Mouse (Mus musculus): ENCODE measurements at regions not wholly inside any gene's neighbourhood (a gene's known extent, or its start where the extent isn't known, plus 50 kb on each side); places are given as distances from the start of the nearest gene placed in this dataset.

GRCm38 (mm10) chr2:166228356-166228755, 72.9 kb upstream of the Sulf2 start:
- 67% methylated on average over 6 of the region's 6 CpGs for WGBS
- no peaks in the 10 kb centered on the region for H3K36me3 ChIP-seq (ENCODE audit: control insufficient read depth, insufficient read depth, low read length)
- H3K27me3 ChIP-seq (ENCODE audit: control insufficient read depth, insufficient read depth, low read length) = no peaks in the 10 kb centered on the region
- no peaks in the 10 kb centered on the region for H3K4me1 ChIP-seq (ENCODE audit: control insufficient read depth, insufficient read depth, low read length)
- no peaks in the 10 kb centered on the region for H3K79me2 ChIP-seq (replicated peaks; ENCODE audit: control insufficient read depth, insufficient read depth, low read length)
- TF ChIP-seq EP300 (IDR thresholded peaks at IDR 0.05; ENCODE audit: insufficient read depth, low read depth, low read length) (no peak), POLR2A (IDR thresholded peaks at IDR 0.05; ENCODE audit: insufficient read depth, low read depth, low read length) (no peak), CTCF (IDR thresholded peaks at IDR 0.05) (no peak)
- DNase-seq = no peak
- no peak overlapping the region for H3K4me3 ChIP-seq
- H3K27ac ChIP-seq = no peak overlapping the region
- H3K9ac ChIP-seq (ENCODE audit: low read depth, low read length) = no peak overlapping the region
- intact Hi-C loops (cut with DNase I) = no loop called here

- H3K9ac ChIP-seq (ENCODE audit: low read depth, low read length) = no peak overlapping the region
- H3K36me3 ChIP-seq (ENCODE audit: control insufficient read depth, insufficient read depth, low read length) = no peaks in the 10 kb centered on the region
- TF ChIP-seq CTCF (IDR thresholded peaks at IDR 0.05) (no peak), POLR2A (IDR thresholded peaks at IDR 0.05; ENCODE audit: insufficient read depth, low read depth, low read length) (no peak)
- DNase-seq = no peak
- H3K79me2 ChIP-seq (replicated peaks; ENCODE audit: control insufficient read depth, insufficient read depth, low read length) = no peaks in the 10 kb centered on the region
- 62% methylated on average over 5 of the region's 5 CpGs for WGBS
- no peak overlapping the region for H3K4me3 ChIP-seq
- H3K27ac ChIP-seq = no peak overlapping the region
- H3K4me1 ChIP-seq (ENCODE audit: control insufficient read depth, insufficient read depth, low read length) = no peaks in the 10 kb centered on the region
- intact Hi-C loops (cut with DNase I) = no loop called here
- no peaks in the 10 kb centered on the region for H3K27me3 ChIP-seq (ENCODE audit: control insufficient read depth, insufficient read depth, low read length)
These were observed 72.0 kb upstream of the Sulf2 start for GRCm38 (mm10) chr2:166227496-166227895.

- H3K9ac ChIP-seq (ENCODE audit: low read depth, low read length) = no peak overlapping the region
- TF ChIP-seq POLR2A (IDR thresholded peaks at IDR 0.05; ENCODE audit: insufficient read depth, low read depth, low read length) (no peak), CTCF (IDR thresholded peaks at IDR 0.05) (no peak), EP300 (IDR thresholded peaks at IDR 0.05; ENCODE audit: insufficient read depth, low read depth, low read length) (no peak)
- WGBS = 62% methylated on average over 3 of the region's 3 CpGs
These were observed 71.5 kb upstream of the Sulf2 start for GRCm38 (mm10) chr2:166226929-166227328.

GRCm38 (mm10) chr2:166226331-166226730, 70.9 kb upstream of the Sulf2 start:
- Histone ChIP-seq H3K9ac (ENCODE audit: low read depth, low read length) (no peak overlapping the region), H3K27ac (no peak overlapping the region), H3K4me1 (ENCODE audit: control insufficient read depth, insufficient read depth, low read length) (no peaks in the 10 kb centered on the region), H3K27me3 (ENCODE audit: control insufficient read depth, insufficient read depth, low read length) (no peaks in the 10 kb centered on the region), H3K4me3 (no peak overlapping the region), H3K36me3 (ENCODE audit: control insufficient read depth, insufficient read depth, low read length) (no peaks in the 10 kb centered on the region), H3K79me2 (replicated peaks; ENCODE audit: control insufficient read depth, insufficient read depth, low read length) (no peaks in the 10 kb centered on the region)
- 99% methylated on average over 2 of the region's 2 CpGs for WGBS
- intact Hi-C loops (cut with DNase I) = no loop called here
- TF ChIP-seq CTCF (IDR thresholded peaks at IDR 0.05) = no peak
- TF ChIP-seq EP300 (IDR thresholded peaks at IDR 0.05; ENCODE audit: insufficient read depth, low read depth, low read length) = no peak
- no peak for TF ChIP-seq POLR2A (IDR thresholded peaks at IDR 0.05; ENCODE audit: insufficient read depth, low read depth, low read length)
- DNase-seq = no peak

More at GRCm38 (mm10) chr2:166226929-166227328, 71.5 kb upstream of the Sulf2 start:
- no peaks in the 10 kb centered on the region for H3K27me3 ChIP-seq (ENCODE audit: control insufficient read depth, insufficient read depth, low read length)
- no peaks in the 10 kb centered on the region for H3K4me1 ChIP-seq (ENCODE audit: control insufficient read depth, insufficient read depth, low read length)
- no peaks in the 10 kb centered on the region for H3K36me3 ChIP-seq (ENCODE audit: control insufficient read depth, insufficient read depth, low read length)
- H3K4me3 ChIP-seq = no peak overlapping the region
- intact Hi-C loops (cut with DNase I) = no loop called here
- no peaks in the 10 kb centered on the region for H3K79me2 ChIP-seq (replicated peaks; ENCODE audit: control insufficient read depth, insufficient read depth, low read length)
- no peak overlapping the region for H3K27ac ChIP-seq
- DNase-seq = no peak

- no peaks in the 10 kb centered on the region for H3K4me1 ChIP-seq (ENCODE audit: control insufficient read depth, insufficient read depth, low read length)
- DNase-seq = no peak
- no peak overlapping the region for H3K27ac ChIP-seq
- no peak for TF ChIP-seq EP300 (IDR thresholded peaks at IDR 0.05; ENCODE audit: insufficient read depth, low read depth, low read length)
- no peak for TF ChIP-seq CTCF (IDR thresholded peaks at IDR 0.05)
- TF ChIP-seq POLR2A (IDR thresholded peaks at IDR 0.05; ENCODE audit: insufficient read depth, low read depth, low read length) = no peak
- no peaks in the 10 kb centered on the region for H3K79me2 ChIP-seq (replicated peaks; ENCODE audit: control insufficient read depth, insufficient read depth, low read length)
- intact Hi-C loops (cut with DNase I) = no loop called here
- WGBS = 69% methylated on average over 9 of the region's 9 CpGs
- H3K27me3 ChIP-seq (ENCODE audit: control insufficient read depth, insufficient read depth, low read length) = no peaks in the 10 kb centered on the region
- H3K9ac ChIP-seq (ENCODE audit: low read depth, low read length) = no peak overlapping the region
- H3K36me3 ChIP-seq (ENCODE audit: control insufficient read depth, insufficient read depth, low read length) = no peaks in the 10 kb centered on the region
- H3K4me3 ChIP-seq = no peak overlapping the region
These were observed 69.9 kb upstream of the Sulf2 start for GRCm38 (mm10) chr2:166225354-166225753.

- H3K79me2 ChIP-seq (replicated peaks; ENCODE audit: control insufficient read depth, insufficient read depth, low read length) = no peaks in the 10 kb centered on the region
- H3K36me3 ChIP-seq (ENCODE audit: control insufficient read depth, insufficient read depth, low read length) = no peaks in the 10 kb centered on the region
- no peak for DNase-seq
- H3K27ac ChIP-seq = no peak overlapping the region
- H3K9ac ChIP-seq (ENCODE audit: low read depth, low read length) = no peak overlapping the region
- H3K27me3 ChIP-seq (ENCODE audit: control insufficient read depth, insufficient read depth, low read length) = no peaks in the 10 kb centered on the region
- H3K4me3 ChIP-seq = no peak overlapping the region
- intact Hi-C loops (cut with DNase I) = no loop called here
- 82% methylated on average over 9 of the region's 9 CpGs for WGBS
- no peaks in the 10 kb centered on the region for H3K4me1 ChIP-seq (ENCODE audit: control insufficient read depth, insufficient read depth, low read length)
- TF ChIP-seq POLR2A (IDR thresholded peaks at IDR 0.05; ENCODE audit: insufficient read depth, low read depth, low read length) (no peak), EP300 (IDR thresholded peaks at IDR 0.05; ENCODE audit: insufficient read depth, low read depth, low read length) (no peak), CTCF (IDR thresholded peaks at IDR 0.05) (no peak)
These were observed 63.3 kb upstream of the Sulf2 start for GRCm38 (mm10) chr2:166218783-166219182.

All from heart, adult 2 months (tissue).